Mouse (Mus musculus) 3134 (cell line): ENCODE measurements around the gene Purb.
"Not testable (repeated sequence)": the region's sequence is repeated elsewhere in the genome, so short reads cannot be mapped to it uniquely, and the experiment has no call there.

Experiments used
- DNase-seq: peaks from one replicate; pipeline ENCODE4 v3.0.0-alpha.2; 2011; ENCODE audit warnings: low spot score; ENCODE audit not compliant: insufficient read length; ENCODE audit errors: extremely low read depth

Gene Purb

DNA sequence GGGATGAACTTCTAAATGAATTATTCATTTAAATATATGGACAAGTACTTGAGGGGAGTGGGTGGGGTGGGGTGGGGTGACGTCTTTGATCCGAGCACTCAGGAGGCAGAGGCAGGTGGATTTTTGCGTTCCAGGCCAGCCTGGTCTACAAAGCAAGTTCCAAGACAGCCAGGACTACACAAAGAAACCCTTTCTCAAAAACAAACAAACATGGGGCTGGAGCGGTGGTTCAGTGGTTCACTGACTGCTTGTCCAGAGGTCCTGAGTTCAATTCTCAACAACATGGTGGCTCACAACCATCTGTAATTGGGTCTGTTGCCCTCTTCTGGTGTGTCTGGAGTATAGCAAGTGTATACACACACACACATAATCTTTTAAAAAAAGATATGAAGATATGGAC, 30.3 kb downstream of the Purb start:
- DNase-seq, result no peak

DNA sequence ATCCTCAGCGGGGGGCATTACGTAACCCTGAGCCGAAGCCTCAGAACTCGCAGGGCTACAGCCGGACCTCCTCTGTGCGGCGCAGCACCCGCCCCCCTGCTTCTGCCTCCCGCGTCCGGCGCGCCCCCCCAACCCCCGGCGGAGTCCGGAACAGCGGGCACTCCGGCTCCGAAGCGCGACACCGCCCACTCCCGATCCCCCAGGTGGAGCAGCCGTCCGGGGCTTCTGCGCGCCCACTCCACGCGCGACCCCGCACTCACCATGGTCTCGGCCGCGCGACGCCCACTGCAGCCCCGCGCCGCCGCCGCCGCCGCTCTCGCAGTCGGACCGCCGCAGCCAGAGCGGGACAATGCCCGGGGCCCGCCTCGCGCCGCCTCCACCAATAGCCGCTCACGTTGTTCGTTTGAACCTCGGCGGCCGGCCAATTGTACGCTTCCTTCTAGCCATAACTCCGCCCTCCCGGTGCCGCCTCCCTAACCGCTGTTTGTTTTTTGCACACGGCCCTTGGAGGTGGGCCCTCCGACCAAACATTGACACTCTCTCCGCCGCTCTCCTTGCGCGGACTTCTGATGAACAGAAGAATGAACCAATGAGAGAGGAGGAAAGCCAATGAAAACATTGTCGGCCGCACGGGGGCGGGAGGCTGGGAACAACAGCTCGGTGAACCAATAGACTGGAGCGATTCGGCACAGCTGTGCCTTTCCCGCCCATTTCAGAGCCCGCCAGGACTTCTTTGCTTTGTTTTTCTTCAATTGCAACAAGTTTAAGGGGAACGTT, 31.5 kb downstream of the Purb start, which contains the start of gene H2afv:
Gene H2afv (minus strand): TSS at position 367 of the 777 bp plus-strand sequence.
- peak; percentile 98 for DNase-seq

DNA sequence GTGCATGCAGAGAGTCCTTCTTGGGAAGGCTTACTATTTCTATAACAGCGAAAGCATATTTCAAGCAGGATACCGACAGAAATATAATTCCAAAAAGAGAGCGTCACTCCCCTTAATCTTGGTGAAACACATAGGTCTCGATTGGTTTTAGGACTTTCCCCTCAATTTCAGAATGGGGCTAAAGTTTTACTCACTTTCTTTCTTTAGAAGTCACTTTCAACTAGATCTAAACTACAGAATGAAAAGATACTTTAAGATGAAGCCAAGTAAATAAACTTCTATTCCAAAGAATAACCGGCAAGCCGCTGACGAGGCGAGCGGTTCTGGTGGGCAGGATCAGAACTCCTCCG, 32.0 kb downstream of the Purb start:
- no peak for DNase-seq

DNA sequence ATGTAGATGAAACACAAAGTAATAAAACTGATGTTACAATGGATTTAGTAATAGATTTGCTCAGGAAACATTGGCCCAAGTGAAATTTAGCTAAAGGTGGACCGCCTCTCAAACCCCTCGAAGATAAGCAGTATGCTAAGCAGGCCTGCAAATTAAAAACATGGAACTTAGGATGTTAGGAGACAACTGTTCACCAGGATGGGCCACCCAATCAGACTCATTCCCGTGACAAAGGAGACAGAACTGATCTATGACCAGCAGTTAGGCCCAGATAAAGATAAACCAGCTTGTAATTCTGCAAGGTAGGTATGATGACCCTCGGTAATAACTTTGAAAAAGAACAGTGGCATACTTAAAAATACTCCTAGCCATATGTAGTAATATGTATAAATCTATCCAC, 32.6 kb downstream of the Purb start:
- no peak for DNase-seq

DNA sequence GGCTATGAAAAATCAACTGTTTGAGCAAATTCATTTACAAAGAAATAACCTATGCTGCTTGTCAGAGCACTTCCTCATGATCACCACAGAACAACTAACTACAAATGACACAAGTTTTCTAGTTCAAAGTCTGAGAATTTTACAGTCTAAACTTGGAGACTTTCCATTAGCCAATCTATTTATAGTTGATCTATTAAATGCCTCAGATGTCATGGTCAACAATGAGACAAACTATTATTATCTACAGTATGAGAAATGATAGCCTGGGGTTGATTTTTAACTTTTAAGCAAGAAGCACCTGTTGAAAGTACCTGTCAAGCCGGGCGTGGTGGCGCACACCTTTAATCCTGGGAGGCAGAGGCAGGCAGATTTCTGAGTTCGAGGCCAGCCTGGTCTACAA, 33.2 kb downstream of the Purb start:
- DNase-seq, result no peak

DNA sequence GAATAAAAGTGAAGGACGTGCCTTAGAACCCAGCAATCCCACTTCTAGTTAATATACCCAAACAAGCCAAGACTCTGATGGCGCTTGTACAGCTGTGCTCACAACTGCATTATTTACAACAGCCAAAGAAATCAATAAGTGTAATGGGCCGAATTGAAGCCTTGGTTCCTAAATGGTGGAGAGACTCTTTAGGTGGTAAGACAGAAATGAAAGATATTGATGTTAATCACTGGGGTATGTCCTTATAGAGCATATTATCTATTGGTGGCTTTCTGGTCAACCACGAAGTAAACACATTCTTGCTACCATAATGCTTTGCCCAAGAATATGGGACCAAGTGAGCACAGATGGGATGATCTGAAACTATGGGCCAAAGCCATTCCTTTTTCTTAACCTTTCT, 35.5 kb downstream of the Purb start:
- no peak for DNase-seq

DNA sequence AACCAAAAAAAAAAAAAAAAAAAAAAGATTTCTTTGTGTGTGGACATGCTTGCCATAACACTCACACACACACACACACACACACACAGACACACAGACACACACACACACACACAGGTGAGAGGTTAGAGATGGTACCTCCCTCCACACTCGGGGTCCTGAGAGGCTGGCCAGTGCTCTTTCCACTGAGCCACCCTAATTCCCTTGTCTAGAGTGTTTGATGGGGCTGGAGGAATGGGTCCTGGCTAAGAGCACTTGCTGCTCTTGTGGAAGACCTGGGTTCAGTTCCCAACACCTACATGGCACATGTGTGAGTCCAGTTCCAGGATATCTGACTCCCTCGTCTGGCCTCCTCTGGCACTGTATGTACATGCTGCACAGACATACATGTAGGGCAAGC, 38.0 kb downstream of the Purb start:
- DNase-seq, result no peak

DNA sequence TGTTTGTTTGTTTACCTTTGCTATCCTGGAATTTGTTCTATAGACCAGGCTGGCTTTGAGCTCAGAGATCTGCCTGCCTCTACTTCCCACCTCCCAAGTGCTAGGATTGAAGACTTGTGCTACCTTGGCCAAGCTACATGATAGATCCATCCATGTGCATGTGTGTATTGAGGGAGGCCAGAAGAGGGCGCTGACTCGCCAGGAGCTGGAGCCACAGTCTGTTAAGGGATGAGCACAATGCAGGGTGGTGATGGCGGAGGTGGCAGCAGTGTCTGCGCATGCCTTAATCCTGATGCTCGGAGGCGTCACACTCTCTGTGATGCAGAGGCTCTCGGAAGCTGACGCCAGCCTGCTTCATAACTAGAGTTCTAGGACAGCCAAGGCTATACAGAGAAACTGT, 39.3 kb downstream of the Purb start:
- DNase-seq, result peak; percentile 44

DNA sequence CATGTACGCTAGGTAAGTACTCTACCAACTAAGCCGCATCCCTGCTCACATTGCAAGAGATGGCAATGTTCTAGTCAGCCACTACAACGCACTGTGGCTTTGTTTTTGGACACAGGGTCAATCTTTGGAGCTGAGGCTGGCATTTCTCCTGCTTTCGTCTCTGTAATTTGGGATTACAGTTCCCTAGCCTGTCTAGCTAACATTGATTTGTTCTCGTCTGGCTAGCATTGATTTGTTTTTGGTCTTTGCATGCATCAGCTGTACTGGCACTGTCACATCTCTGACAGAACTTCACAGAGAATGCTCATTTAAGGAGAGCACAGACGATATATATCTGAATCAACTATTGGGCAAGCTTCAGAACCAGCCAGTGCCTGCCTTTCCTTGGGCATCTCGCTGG, 45.5 kb downstream of the Purb start:
- no peak for DNase-seq

DNA sequence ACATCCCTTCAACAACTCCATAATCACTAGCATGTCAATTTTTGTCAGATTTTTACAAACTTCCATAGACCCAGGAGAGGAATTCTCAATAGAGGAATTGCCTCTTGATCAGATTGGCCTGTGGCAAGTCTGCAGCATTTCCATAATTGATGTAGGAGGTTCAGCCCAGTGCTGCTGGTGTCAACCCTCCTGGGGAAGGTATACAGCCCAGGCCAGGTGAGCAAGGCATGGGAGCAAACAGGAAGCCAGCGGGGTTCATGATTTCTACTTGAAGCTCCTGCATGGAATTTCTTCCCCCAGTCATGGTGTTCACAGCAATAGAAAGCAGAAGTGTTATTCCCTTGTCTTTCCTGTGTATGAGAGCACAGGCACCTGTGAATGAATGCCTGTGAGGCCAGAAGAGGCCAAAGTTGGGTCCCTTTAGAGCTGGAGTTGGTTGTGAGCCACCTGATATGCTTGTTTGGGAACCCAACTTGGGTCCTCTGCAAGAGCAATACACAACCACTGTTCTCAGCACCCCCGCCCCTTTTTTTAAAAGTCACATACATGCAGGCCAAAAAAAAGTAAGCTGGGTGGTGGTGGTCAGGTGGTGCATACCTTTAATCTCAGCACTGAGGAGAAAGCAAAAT, 54.9 kb downstream of the Purb start:
- DNase-seq, result peak; percentile 41

DNA sequence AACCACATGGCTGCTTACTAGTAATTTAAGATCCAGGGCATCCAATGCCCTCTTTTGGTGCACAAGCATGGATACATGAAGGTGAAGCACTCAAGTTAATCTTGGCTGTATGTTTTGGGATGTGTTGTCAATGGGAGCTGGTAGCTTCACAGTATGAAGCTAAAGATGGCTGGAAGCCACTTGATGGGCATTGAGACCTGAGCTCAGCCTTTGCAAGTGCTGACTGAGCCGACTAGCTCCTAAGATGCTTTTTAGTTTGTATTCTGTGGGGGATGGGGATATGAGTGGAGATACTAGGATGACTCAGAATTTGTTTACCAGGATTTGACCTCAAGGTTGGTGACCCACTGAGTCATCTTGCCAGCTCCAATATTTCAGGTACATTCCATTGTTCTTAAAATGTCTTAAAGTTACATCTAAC, 55.4 kb downstream of the Purb start:
- no peak for DNase-seq

DNA sequence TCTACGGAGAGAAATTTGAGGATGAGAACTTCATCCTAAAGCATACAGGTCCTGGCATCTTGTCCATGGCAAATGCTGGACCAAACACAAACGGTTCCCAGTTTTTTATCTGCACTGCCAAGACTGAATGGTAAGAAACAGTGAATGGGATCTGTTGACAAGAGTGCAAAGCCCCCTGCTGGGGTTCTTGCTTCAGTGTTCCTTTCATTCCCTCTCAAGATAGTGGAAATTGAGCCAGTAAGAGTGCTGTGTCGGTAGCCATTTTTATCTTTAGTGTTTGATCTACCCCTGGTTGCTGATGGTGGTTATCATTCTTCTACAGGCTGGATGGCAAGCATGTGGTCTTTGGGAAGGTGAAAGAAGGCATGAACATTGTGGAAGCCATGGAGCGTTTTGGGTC, 56.6 kb downstream of the Purb start:
- DNase-seq, result not testable (repeated sequence)

DNA sequence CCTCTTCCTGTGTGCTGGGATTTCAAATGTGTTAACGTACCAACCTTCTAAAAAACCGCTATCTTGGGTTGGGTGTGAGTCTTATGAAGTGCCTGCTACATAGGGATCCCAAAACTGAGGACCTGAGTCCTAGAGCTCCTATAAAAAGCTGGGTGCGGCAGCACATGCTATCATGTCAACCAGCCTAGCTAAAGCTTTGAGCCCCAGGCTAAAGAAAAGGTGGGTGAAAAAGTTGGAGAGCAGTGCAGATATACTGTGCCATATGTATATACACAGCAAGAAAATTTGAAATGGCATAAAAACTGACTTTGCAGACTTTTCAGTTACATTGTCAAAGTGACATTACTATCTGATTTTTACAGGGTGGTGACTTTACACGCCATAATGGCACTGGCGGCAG, 57.0 kb downstream of the Purb start:
- no peak for DNase-seq
